Mouse (Mus musculus) CH12.LX (cell line): ENCODE measurements around the gene Col24a1. TPM values are rescaled to one million over a fixed set of nuclear protein-coding genes. Genes with fewer than 3 reads are reported as not detected.

Experiments used
- DNase-seq: peaks from one replicate; pipeline ENCODE4 v3.0.0-alpha.2; 2013; ENCODE audit errors: extremely low read depth
- H3K27ac ChIP-seq: 2 replicates; pipeline ENCODE4 v1.5.1; 2012; ENCODE audit warnings: low read depth, mild to moderate bottlenecking, control low read depth, moderate library complexity; ENCODE audit not compliant: insufficient read depth
- H3K27me3 ChIP-seq: replicated peaks from 2 replicates; pipeline ENCODE3; 2012; ENCODE audit warnings: inconsistent platforms
- H3K36me3 ChIP-seq, 2 experiments: replicated peaks in 1 of 2; 2 replicates each; pipeline versions ENCODE3 to v1.6.1; 2012; ENCODE audit warnings: inconsistent platforms in 1 of 2, low read length in 1 of 2, mild to moderate bottlenecking in 1 of 2, mixed read lengths in 1 of 2, moderate library complexity in 1 of 2; ENCODE audit not compliant: control insufficient read depth in 1 of 2, insufficient read depth in 1 of 2
- H3K4me1 ChIP-seq, 2 experiments: 2 replicates each; pipeline ENCODE4 v1.6.1; 2012; ENCODE audit warnings: inconsistent platforms in 1 of 2, moderate library complexity in 1 of 2; ENCODE audit not compliant: insufficient read depth in 2 of 2, control insufficient read depth in 1 of 2
- H3K4me2 ChIP-seq: 2 replicates; pipeline ENCODE4 v1.6.1; 2012; ENCODE audit warnings: low read depth, mild to moderate bottlenecking, control low read depth; ENCODE audit not compliant: poor library complexity, insufficient read depth, severe bottlenecking
- H3K4me3 ChIP-seq, 3 experiments: fragments of 150-350 bp in 1 of 3; sonication (generic) in 1 of 3; replicated peaks in 1 of 3; 2 replicates each; pipeline versions ENCODE3 to v1.5.1; 2011 to 2012; ENCODE audit warnings: low read depth in 2 of 3, low read length in 2 of 3, mild to moderate bottlenecking in 2 of 3, moderate library complexity in 2 of 3, control low read depth in 1 of 3, improper control_type of control experiment in 1 of 3, inconsistent platforms in 1 of 3, mixed read lengths in 1 of 3; ENCODE audit not compliant: poor library complexity in 1 of 3
- H3K79me2 ChIP-seq: replicated peaks from 2 replicates; pipeline ENCODE4 v1.6.1; 2012; ENCODE audit warnings: mild to moderate bottlenecking, moderate library complexity; ENCODE audit not compliant: control insufficient read depth, poor library complexity, insufficient read depth, severe bottlenecking; ENCODE audit errors: extremely low read depth
- H3K9ac ChIP-seq: 2 replicates; pipeline ENCODE4 v1.6.1; 2012; ENCODE audit warnings: low read depth, mild to moderate bottlenecking, control low read depth, moderate library complexity; ENCODE audit not compliant: insufficient read depth
- H3K9me3 ChIP-seq: replicated peaks from 2 replicates; pipeline ENCODE3; 2012; ENCODE audit warnings: low read length, inconsistent platforms, mixed read lengths
- BHLHE40 ChIP-seq: IDR thresholded peaks from 2 replicates; pipeline ENCODE4 v1.6.1; 2011; ENCODE audit warnings: mild to moderate bottlenecking, low read depth, low read length, improper control_type of control experiment
- CHD1 ChIP-seq: IDR thresholded peaks from 2 replicates; pipeline ENCODE4 v1.6.1; 2012; ENCODE audit warnings: low read depth, low read length, improper control_type of control experiment, inconsistent platforms
- E2F4 ChIP-seq: IDR thresholded peaks from 2 replicates; pipeline ENCODE4 v1.6.1; 2011; ENCODE audit warnings: low read depth, low read length, improper control_type of control experiment; ENCODE audit not compliant: insufficient replicate concordance
- ETS1 ChIP-seq: conservative IDR thresholded peaks from 2 replicates; pipeline ENCODE4 v1.6.1; 2012; ENCODE audit warnings: low read depth, mild to moderate bottlenecking, inconsistent platforms, low read length, improper control_type of control experiment, moderate library complexity
- GABPA ChIP-seq: IDR thresholded peaks from 2 replicates; pipeline ENCODE4 v1.6.1; 2012; ENCODE audit warnings: low read depth, low read length, improper control_type of control experiment, inconsistent platforms; ENCODE audit not compliant: insufficient replicate concordance
- HCFC1 ChIP-seq: IDR thresholded peaks from 2 replicates; pipeline ENCODE4 v1.6.1; 2012; ENCODE audit warnings: low read depth, mild to moderate bottlenecking, inconsistent platforms, low read length, improper control_type of control experiment
- IRF4 ChIP-seq: IDR thresholded peaks from 2 replicates; pipeline ENCODE4 v1.6.1; 2014; ENCODE audit warnings: low read depth, mild to moderate bottlenecking, inconsistent platforms, low read length, improper control_type of control experiment
- JUN ChIP-seq: IDR thresholded peaks from 2 replicates; pipeline ENCODE4 v1.6.1; 2011; ENCODE audit warnings: low read depth, mild to moderate bottlenecking, low read length, improper control_type of control experiment, moderate library complexity; ENCODE audit not compliant: insufficient read depth
- KAT2A ChIP-seq: IDR thresholded peaks from 2 replicates; pipeline ENCODE4 v1.6.1; 2012; ENCODE audit warnings: low read length, improper control_type of control experiment, inconsistent platforms; ENCODE audit not compliant: insufficient replicate concordance
- MAX ChIP-seq: IDR thresholded peaks from 2 replicates; pipeline ENCODE4 v1.6.1; 2011; ENCODE audit warnings: low read length, improper control_type of control experiment
- MAZ ChIP-seq: IDR thresholded peaks from 2 replicates; pipeline ENCODE4 v1.6.1; 2012; ENCODE audit warnings: low read depth, mild to moderate bottlenecking, inconsistent platforms, low read length, improper control_type of control experiment, moderate library complexity
- MXI1 ChIP-seq: IDR thresholded peaks from 2 replicates; pipeline ENCODE4 v1.6.1; 2011; ENCODE audit warnings: mild to moderate bottlenecking, low read depth, low read length, improper control_type of control experiment
- MYC ChIP-seq: IDR thresholded peaks from 2 replicates; pipeline ENCODE4 v1.6.1; 2011; ENCODE audit warnings: low read depth, mild to moderate bottlenecking, improper control_type of control experiment, low read length
- NELFE ChIP-seq: IDR thresholded peaks from 2 replicates; pipeline ENCODE4 v1.6.1; 2011; ENCODE audit warnings: low read depth, low read length, improper control_type of control experiment
- POLR2A ChIP-seq: IDR thresholded peaks from 2 replicates; pipeline ENCODE4 v1.6.1; 2011; ENCODE audit warnings: low read depth, mild to moderate bottlenecking, improper control_type of control experiment, low read length
- POLR2AphosphoS2 ChIP-seq: IDR thresholded peaks from 2 replicates; pipeline ENCODE4 v1.6.1; 2011; ENCODE audit warnings: low read depth, low read length, improper control_type of control experiment
- RAD21 ChIP-seq: IDR thresholded peaks from 2 replicates; pipeline ENCODE4 v1.6.1; 2011; ENCODE audit warnings: low read depth, mild to moderate bottlenecking, low read length, improper control_type of control experiment, moderate library complexity
- RCOR1 ChIP-seq: conservative IDR thresholded peaks from 2 replicates; pipeline ENCODE4 v1.6.1; 2012; ENCODE audit warnings: low read depth, mild to moderate bottlenecking, inconsistent platforms, low read length, improper control_type of control experiment
- SMC3 ChIP-seq: IDR thresholded peaks from 2 replicates; pipeline ENCODE4 v1.6.1; 2011; ENCODE audit warnings: low read depth, low read length, improper control_type of control experiment
- TBP ChIP-seq: conservative IDR thresholded peaks from 2 replicates; pipeline ENCODE4 v1.6.1; 2011; ENCODE audit warnings: low read depth, low read length, improper control_type of control experiment
- USF1 ChIP-seq: IDR thresholded peaks from 2 replicates; pipeline ENCODE4 v1.6.1; 2014; ENCODE audit warnings: low read depth, mild to moderate bottlenecking, inconsistent platforms, low read length, improper control_type of control experiment
- USF2 ChIP-seq: conservative IDR thresholded peaks from 2 replicates; pipeline ENCODE4 v1.6.1; 2011; ENCODE audit warnings: low read depth, low read length, improper control_type of control experiment
- ZC3H11A ChIP-seq: IDR thresholded peaks from 2 replicates; pipeline ENCODE4 v1.6.1; 2012; ENCODE audit warnings: low read depth, mild to moderate bottlenecking, inconsistent platforms, low read length, improper control_type of control experiment
- ZNF384 ChIP-seq: IDR thresholded peaks from 2 replicates; pipeline ENCODE4 v1.6.1; 2012; ENCODE audit warnings: low read depth, low read length, improper control_type of control experiment, inconsistent platforms
- dilution Hi-C: fragments of 300-500 bp; cut with MboI; formaldehyde crosslinking; loops from 2 replicates; pipeline ENCODE4 v1.14.3; 2020; ENCODE audit warnings: low sequenced_read_pairs; ENCODE audit not compliant: extremely low pct_unique_long_range_greater_than_20kb, extremely low pct_ligation_motif_present
- in situ Hi-C: fragments of 300-500 bp; cut with MboI; formaldehyde crosslinking; loops from 3 replicates; pipeline ENCODE4 v1.14.3; 2019; ENCODE audit warnings: low sequenced_read_pairs, low pct_ligation_motif_present, low pct_unique_long_range_greater_than_20kb, mixed read lengths
- polyA plus RNA-seq: library from polyadenylated mRNA; unstranded; fragments of >175 nt; gene quantifications from 2 replicates; pipeline ENCODE4 v1.2.1, GENCODE M21; 2012; ENCODE audit warnings: low read depth; ENCODE audit not compliant: insufficient read length
- total RNA-seq, 2 experiments: library from RNA; depleted of rRNA; stranded (reverse); fragments of 300-350 nt in 1 of 2; fragments of >200 nt in 1 of 2; gene quantifications; 2 replicates each; pipeline ENCODE4 v1.2.3; 2012 to 2014

Col24a1 gene
- not detected in 2 replicates for total RNA-seq (2012; rRNA removed)
- not detected in 2 replicates for total RNA-seq (2014; rRNA removed)
- polyA plus RNA-seq: 0.10 TPM in 1 of 2 replicates, not detected in the other

DNA sequence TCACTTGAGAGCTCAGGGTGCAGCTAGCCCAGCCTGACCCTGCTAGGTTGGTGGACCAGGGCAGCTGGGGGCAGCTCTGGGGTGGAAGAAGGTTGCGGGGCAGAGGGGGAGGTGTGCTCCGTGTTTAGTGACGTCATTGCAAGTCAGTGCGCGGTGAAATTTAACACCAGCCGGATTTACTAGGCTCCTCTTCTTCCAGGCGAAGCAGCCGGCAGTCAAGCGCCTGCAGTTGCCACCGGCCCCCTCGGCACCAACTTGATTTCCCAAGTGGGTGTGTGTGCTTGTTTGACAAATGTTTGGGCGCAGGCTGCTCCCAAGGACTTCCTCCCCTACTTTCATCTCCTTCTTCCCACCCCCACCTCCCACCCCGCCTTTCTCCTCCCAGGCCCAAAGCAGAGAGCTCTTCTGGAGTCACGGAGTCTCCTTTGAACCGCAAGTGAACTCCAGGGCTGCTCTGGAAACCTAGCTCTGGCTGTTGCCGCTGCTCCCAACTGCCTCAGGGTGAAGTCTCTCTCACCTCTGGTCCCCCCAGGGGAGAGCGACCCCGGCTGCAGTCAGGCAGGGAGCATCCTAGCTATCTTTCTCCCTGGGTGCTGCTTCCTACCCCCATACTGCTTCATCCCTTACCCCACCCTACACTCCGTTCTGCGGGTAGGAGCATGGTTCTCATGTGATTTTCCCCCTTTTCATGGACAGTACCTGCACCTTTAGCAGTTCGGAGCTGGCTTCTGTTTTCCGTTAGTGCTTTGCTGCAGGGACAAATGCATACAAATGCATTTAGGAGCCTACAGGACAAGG lies at the start of gene Col24a1:
Gene Col24a1 (plus strand): TSS at position 136 of the 798 bp plus-strand sequence.
- H3K36me3 ChIP-seq: no peaks in the 10 kb centered on the region
- dilution Hi-C loops: no loop called here
- no peak for DNase-seq
- H3K4me3 ChIP-seq: no peak within 1 kb of the TSS
- H3K9me3 ChIP-seq: no peaks in the 10 kb centered on the region
- no peak within 1 kb of the TSS for H3K9ac ChIP-seq
- TF ChIP-seq NELFE (no peak), TBP (no peak), CHD1 (no peak), E2F4 (no peak), MXI1 (no peak)
- H3K27ac ChIP-seq: no peak within 1 kb of the TSS
- no peaks in the 10 kb centered on the region for H3K79me2 ChIP-seq
- peak within 1 kb of the TSS; percentile 49 for H3K4me2 ChIP-seq
- no peaks in the 10 kb centered on the region for H3K27me3 ChIP-seq
- H3K4me1 ChIP-seq: peaks cover 0 to 5% of the 10 kb centered on the region in 2 experiments; a peak in 1 of 4 replicates
- in situ Hi-C loops: no loop called here

DNA sequence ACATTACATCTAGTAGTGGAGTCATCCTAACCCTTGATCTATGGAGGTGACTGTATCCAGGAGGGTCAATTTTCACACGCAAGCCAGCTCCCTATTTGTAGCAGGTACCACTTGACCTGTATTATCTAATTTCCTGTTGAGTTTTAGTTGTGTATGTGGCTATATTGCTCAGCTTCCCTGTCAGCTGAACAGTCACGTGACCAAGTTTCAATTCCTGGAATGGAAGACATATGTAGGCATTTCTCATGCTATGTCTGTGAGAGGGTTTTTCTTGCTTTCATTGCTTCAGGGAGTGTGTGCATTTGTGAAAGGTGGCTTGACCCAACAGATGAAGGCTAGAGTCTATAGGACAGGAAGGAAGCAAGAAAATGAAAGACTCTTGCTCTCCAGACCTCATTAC lies 44.2 kb upstream of the Col24a1 start:
- DNase-seq: no peak
- dilution Hi-C loops (no loop called here), in situ Hi-C loops (no loop called here)
- Histone ChIP-seq H3K79me2 (no peaks in the 10 kb centered on the region), H3K9ac (no peak overlapping the region), H3K9me3 (no peaks in the 10 kb centered on the region), H3K4me2 (no peak overlapping the region), H3K27me3 (no peaks in the 10 kb centered on the region), H3K4me3 (no peak overlapping the region), H3K4me1 (peaks cover 0 to 6% of the 10 kb centered on the region in 2 experiments; a peak in 2 of 4 replicates)
- TF ChIP-seq MAZ: no peak
- peak; percentile 75 for TF ChIP-seq BHLHE40
- TF ChIP-seq POLR2AphosphoS2: no peak
- TF ChIP-seq JUN: no peak
- peak; percentile 65 for TF ChIP-seq USF1
- peak; percentile 76 for TF ChIP-seq USF2
- TF ChIP-seq, all 38 proteins: peak for 3
- H3K36me3 ChIP-seq: no peaks in the 10 kb centered on the region
- H3K27ac ChIP-seq: no peak overlapping the region

GRCm38 (mm10) chr3:145253066-145253465 lies 39.2 kb upstream of the Col24a1 start:
- Histone ChIP-seq H3K4me2 (no peak overlapping the region), H3K4me3 (no peak overlapping the region), H3K27me3 (no peaks in the 10 kb centered on the region), H3K36me3 (no peaks in the 10 kb centered on the region), H3K4me1 (peaks cover 2% of the 10 kb centered on the region in 2 experiments; a peak in 3 of 4 replicates), H3K27ac (no peak overlapping the region), H3K9me3 (no peaks in the 10 kb centered on the region), H3K79me2 (no peaks in the 10 kb centered on the region), H3K9ac (no peak overlapping the region)
- in situ Hi-C loops: no loop called here
- no peak for DNase-seq
- dilution Hi-C loops: no loop called here
- no peak for TF ChIP-seq ZNF384
- TF ChIP-seq MYC: no peak
- TF ChIP-seq SMC3: no peak
- no peak for TF ChIP-seq RCOR1
- no peak for TF ChIP-seq ZC3H11A
- TF ChIP-seq IRF4: no peak
- TF ChIP-seq POLR2A: no peak
- no peak for TF ChIP-seq HCFC1
- no peak for TF ChIP-seq ETS1
- TF ChIP-seq GABPA: no peak
- TF ChIP-seq KAT2A: no peak
- TF ChIP-seq MAZ: no peak
- TF ChIP-seq POLR2AphosphoS2: no peak
- no peak for TF ChIP-seq RAD21
- no peak for TF ChIP-seq NELFE
- TF ChIP-seq USF2: no peak
- TF ChIP-seq USF1: no peak
- TF ChIP-seq MAX: no peak
